Mouse (Mus musculus): ENCODE results near the gene Rpl12. TPM values are rescaled to one million over a fixed set of nuclear protein-coding genes. Genes with fewer than 3 reads are reported as not detected.
"Not testable (repeated sequence)": the region's sequence is repeated elsewhere in the genome, so short reads cannot be mapped to it uniquely, and the experiment has no call there.

The Rpl12 gene
- polyA plus RNA-seq, 1 experiment from 2014 or later: 128 TPM

- H3K9ac ChIP-seq: no peak overlapping the region
- ATAC-seq (ENCODE audit: low FRiP score): no peak
- no peaks in the 10 kb centered on the region for H3K36me3 ChIP-seq (replicated peaks)
- H3K9me3 ChIP-seq: no peaks in the 10 kb centered on the region
- WGBS: 80% methylated on average over 6 of the region's 6 CpGs
- no peak overlapping the region for H3K4me2 ChIP-seq
- H3K4me1 ChIP-seq: no peaks in the 10 kb centered on the region
- no peaks in the 10 kb centered on the region for H3K27me3 ChIP-seq
- H3K4me3 ChIP-seq (replicated peaks): no peak overlapping the region
- H3K27ac ChIP-seq: no peak overlapping the region
These were observed 30.8 kb downstream of the Rpl12 start for GRCm38 (mm10) chr2:32992130-32992529.

DNA sequence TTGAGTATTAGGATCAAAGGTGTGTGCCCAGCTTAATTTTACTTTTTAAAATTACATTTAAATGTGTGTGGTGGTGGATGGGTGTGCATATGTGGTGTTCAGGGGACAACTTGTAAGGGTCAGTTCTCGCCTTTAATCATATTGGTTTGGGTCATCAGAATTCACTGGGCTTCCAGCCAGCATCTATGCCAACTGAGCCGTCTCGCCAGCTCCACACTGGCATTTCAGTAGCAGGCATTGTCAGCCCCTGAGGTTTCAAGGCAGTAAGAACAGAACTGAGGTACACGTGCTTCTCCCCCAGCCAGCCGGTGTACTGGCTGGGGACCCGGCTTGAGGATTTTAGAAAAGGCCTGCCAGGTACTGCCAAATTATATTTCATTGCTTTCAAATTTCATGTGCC, 35.7 kb downstream of the Rpl12 start:
- Histone ChIP-seq H3K9me3 (no peaks in the 10 kb centered on the region), H3K36me3 (replicated peaks) (no peaks in the 10 kb centered on the region), H3K4me2 (no peak overlapping the region), H3K4me3 (replicated peaks) (no peak overlapping the region), H3K27ac (no peak overlapping the region), H3K27me3 (no peaks in the 10 kb centered on the region), H3K4me1 (no peaks in the 10 kb centered on the region), H3K9ac (no peak overlapping the region)
- 73% methylated on average over 6 of the region's 6 CpGs for WGBS
- ATAC-seq (ENCODE audit: low FRiP score): no peak

DNA sequence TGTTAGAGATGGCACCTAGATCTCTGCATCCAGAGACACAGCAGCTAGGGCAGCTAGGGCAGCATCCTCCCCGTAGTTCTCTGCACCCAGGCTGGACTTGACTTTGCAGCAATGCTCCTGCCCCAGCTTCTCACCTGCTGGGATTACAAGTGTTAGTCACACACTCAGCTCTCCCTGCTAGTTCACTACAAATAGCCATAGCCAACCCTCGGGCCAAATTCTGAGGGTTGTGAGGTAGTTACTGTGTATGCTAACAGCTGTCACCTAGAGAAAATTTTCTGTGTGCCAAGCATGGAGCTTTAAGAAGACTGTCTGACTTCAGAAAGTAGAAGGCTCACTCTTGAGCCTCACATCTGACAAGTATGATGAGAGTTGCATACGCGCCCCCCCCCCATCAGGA, 36.4 kb downstream of the Rpl12 start:
- no peaks in the 10 kb centered on the region for H3K27me3 ChIP-seq
- H3K4me1 ChIP-seq: no peaks in the 10 kb centered on the region
- H3K4me3 ChIP-seq (replicated peaks): no peak overlapping the region
- H3K9ac ChIP-seq: no peak overlapping the region
- H3K4me2 ChIP-seq: no peak overlapping the region
- ATAC-seq (ENCODE audit: low FRiP score): no peak
- WGBS: 85% methylated on average over 4 of the region's 4 CpGs
- H3K36me3 ChIP-seq (replicated peaks): no peaks in the 10 kb centered on the region
- H3K9me3 ChIP-seq: no peaks in the 10 kb centered on the region
- no peak overlapping the region for H3K27ac ChIP-seq

DNA sequence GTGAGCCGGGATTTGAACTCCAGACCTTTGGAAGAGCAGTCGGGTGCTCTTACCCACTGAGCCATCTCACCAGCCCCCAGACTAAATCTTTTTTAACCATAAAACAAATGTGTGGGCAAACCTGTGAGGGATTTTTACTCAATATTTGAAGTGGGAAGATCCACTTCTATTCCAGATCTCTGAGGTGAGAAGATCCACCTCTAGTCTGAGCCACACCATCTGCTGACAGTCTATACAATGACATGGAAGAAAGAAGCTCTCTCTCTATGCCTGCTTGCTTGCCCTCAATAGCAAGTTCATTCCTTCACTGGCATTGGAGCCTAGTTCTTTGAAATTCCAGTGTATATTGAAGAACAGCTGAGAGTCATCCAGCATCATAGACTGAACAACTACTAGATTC, 38.4 kb downstream of the Rpl12 start:
- H3K4me1 ChIP-seq: no peaks in the 10 kb centered on the region
- 95% methylated on average over 2 of the region's 2 CpGs for WGBS
- H3K36me3 ChIP-seq (replicated peaks): no peaks in the 10 kb centered on the region
- H3K9me3 ChIP-seq: no peaks in the 10 kb centered on the region
- H3K9ac ChIP-seq: no peak overlapping the region
- no peak for ATAC-seq (ENCODE audit: low FRiP score)
- H3K27me3 ChIP-seq: no peaks in the 10 kb centered on the region
- no peak overlapping the region for H3K4me3 ChIP-seq (replicated peaks)
- no peak overlapping the region for H3K27ac ChIP-seq
- no peak overlapping the region for H3K4me2 ChIP-seq

- 83% methylated on average over 7 of the region's 7 CpGs for WGBS
- ATAC-seq (ENCODE audit: low FRiP score): no peak
- Histone ChIP-seq H3K27ac (no peak overlapping the region), H3K36me3 (replicated peaks) (no peaks in the 10 kb centered on the region), H3K4me2 (no peak overlapping the region), H3K27me3 (no peaks in the 10 kb centered on the region), H3K4me3 (replicated peaks) (no peak overlapping the region), H3K9me3 (no peaks in the 10 kb centered on the region), H3K9ac (no peak overlapping the region), H3K4me1 (no peaks in the 10 kb centered on the region)
These were observed 40.8 kb downstream of the Rpl12 start for GRCm38 (mm10) chr2:33002144-33002543.

GRCm38 (mm10) chr2:33005041-33005440, 43.7 kb downstream of the Rpl12 start:
- Histone ChIP-seq H3K4me1 (no peaks in the 10 kb centered on the region), H3K9me3 (no peaks in the 10 kb centered on the region), H3K4me3 (replicated peaks) (no peak overlapping the region), H3K27ac (no peak overlapping the region), H3K27me3 (no peaks in the 10 kb centered on the region), H3K36me3 (replicated peaks) (no peaks in the 10 kb centered on the region), H3K9ac (no peak overlapping the region), H3K4me2 (no peak overlapping the region)
- no peak for ATAC-seq (ENCODE audit: low FRiP score)
- 77% methylated on average over 5 of the region's 5 CpGs for WGBS

GRCm38 (mm10) chr2:33009055-33009454, 47.7 kb downstream of the Rpl12 start:
- not testable (repeated sequence) for H3K4me2 ChIP-seq; H3K36me3 ChIP-seq (replicated peaks); H3K9me3 ChIP-seq; H3K9ac ChIP-seq; H3K27ac ChIP-seq; H3K27me3 ChIP-seq; H3K4me3 ChIP-seq (replicated peaks); H3K4me1 ChIP-seq; ATAC-seq (ENCODE audit: low FRiP score)
- WGBS: 93% methylated on average over 4 of the region's 4 CpGs

GRCm38 (mm10) chr2:33014877-33015276, 53.5 kb downstream of the Rpl12 start:
- Histone ChIP-seq H3K9ac (no peak overlapping the region), H3K36me3 (replicated peaks) (no peaks in the 10 kb centered on the region), H3K27me3 (no peaks in the 10 kb centered on the region), H3K27ac (no peak overlapping the region), H3K4me3 (replicated peaks) (no peak overlapping the region), H3K4me1 (0 out of 2 replicates have a peak, but pooled peaks cover 4% of the 10 kb centered on the region), H3K9me3 (no peaks in the 10 kb centered on the region), H3K4me2 (no peak overlapping the region)
- WGBS: 78% methylated on average over 5 of the region's 5 CpGs
- ATAC-seq (ENCODE audit: low FRiP score): no peak

Other genes with a start within 250 kb of the Rpl12 start
- 105 and 110 TPM in 2 replicates for gene Cdk9, start 248.5 kb upstream of the Rpl12 start, polyA plus RNA-seq (2016; fragmentation: Nextera tagmentation; extraction: Ambion mirVana)
- 30.1 and 35.1 TPM in 2 replicates for gene Sh2d3c, start 240.5 kb upstream of the Rpl12 start, polyA plus RNA-seq (2016; fragmentation: Nextera tagmentation; extraction: Ambion mirVana)
- gene 6330409D20Rik, start 220.5 kb upstream of the Rpl12 start, polyA plus RNA-seq (2016; fragmentation: Nextera tagmentation; extraction: Ambion mirVana): 1.9 and 2.1 TPM in 2 replicates
- gene Tor2a, start 204.3 kb upstream of the Rpl12 start, polyA plus RNA-seq (2016; fragmentation: Nextera tagmentation; extraction: Ambion mirVana): 53.3 and 57.0 TPM in 2 replicates
- gene Ttc16, start 185.9 kb upstream of the Rpl12 start, polyA plus RNA-seq (2016; fragmentation: Nextera tagmentation; extraction: Ambion mirVana): 0.46 and 0.67 TPM in 2 replicates
- 3.9 and 5.3 TPM in 2 replicates for gene Ptrh1, start 185.8 kb upstream of the Rpl12 start, polyA plus RNA-seq (2016; fragmentation: Nextera tagmentation; extraction: Ambion mirVana)
- 0.15 and 0.45 TPM in 2 replicates for gene Cfap157, start 177.1 kb upstream of the Rpl12 start, polyA plus RNA-seq (2016; fragmentation: Nextera tagmentation; extraction: Ambion mirVana)
- gene Stxbp1, start 114.3 kb upstream of the Rpl12 start, polyA plus RNA-seq (2016; fragmentation: Nextera tagmentation; extraction: Ambion mirVana): 68.5 and 73.5 TPM in 2 replicates
- gene Fam129b, start 85.4 kb upstream of the Rpl12 start, polyA plus RNA-seq (2016; fragmentation: Nextera tagmentation; extraction: Ambion mirVana): 24.6 and 27.3 TPM in 2 replicates
- 16.6 and 18.2 TPM in 2 replicates for gene Lrsam1, start 55 bp downstream of the Rpl12 start, polyA plus RNA-seq (2016; fragmentation: Nextera tagmentation; extraction: Ambion mirVana)
- gene Slc2a8, start 20.5 kb downstream of the Rpl12 start, polyA plus RNA-seq (2016; fragmentation: Nextera tagmentation; extraction: Ambion mirVana): 14.4 and 16.3 TPM in 2 replicates
- gene Garnl3, start 170.1 kb downstream of the Rpl12 start, polyA plus RNA-seq (2016; fragmentation: Nextera tagmentation; extraction: Ambion mirVana): 14.5 and 15.1 TPM in 2 replicates